Mouse (Mus musculus) heart, postnatal 0 days (tissue): Measurements from ENCODE around the gene Zdhhc17. TPM values are rescaled to one million over a fixed set of nuclear protein-coding genes. Genes with fewer than 3 reads are reported as not detected.

Source experiments
- ATAC-seq: fragments of 200-750 bp; cut with Nextera tagmentation; 2 replicates; pipeline ENCODE4 v1.8.0; 2017; ENCODE audit warnings: low read depth, moderate number of reproducible peaks, moderate library complexity; ENCODE audit not compliant: insufficient read depth
- DNase-seq: peaks from one replicate; pipeline ENCODE4 v3.0.0-alpha.2; 2016; ENCODE audit warnings: low spot score
- H3K27ac ChIP-seq: fragments of 300-500 bp; sonication (generic); 2 replicates; pipeline ENCODE4 v1.5.1; 2014; ENCODE audit warnings: low read depth, mild to moderate bottlenecking
- H3K27me3 ChIP-seq: fragments of 300-500 bp; sonication (generic); 2 replicates; pipeline ENCODE4 v1.6.1; 2014; ENCODE audit warnings: low read length, mixed read lengths; ENCODE audit not compliant: control insufficient read depth, insufficient read depth
- H3K36me3 ChIP-seq: fragments of 300-500 bp; sonication (generic); replicated peaks from 2 replicates; pipeline ENCODE4 v1.6.1; 2014; ENCODE audit warnings: low read length, mixed read lengths; ENCODE audit not compliant: control insufficient read depth, insufficient read depth
- H3K4me1 ChIP-seq: fragments of 300-500 bp; sonication (generic); 2 replicates; pipeline ENCODE4 v1.6.1; 2014; ENCODE audit warnings: antibody characterized with exemption; ENCODE audit not compliant: control insufficient read depth, insufficient read depth
- H3K4me2 ChIP-seq: fragments of 300-500 bp; sonication (generic); 2 replicates; pipeline ENCODE4 v1.6.1; 2014; ENCODE audit warnings: low read depth, mild to moderate bottlenecking, low read length, moderate library complexity
- H3K4me3 ChIP-seq: fragments of 300-500 bp; sonication (generic); 2 replicates; pipeline ENCODE4 v1.5.1; 2014; ENCODE audit warnings: low read depth, low read length
- H3K9ac ChIP-seq: fragments of 300-500 bp; sonication (generic); replicated peaks from 2 replicates; pipeline ENCODE4 v1.6.1; 2014; ENCODE audit warnings: low read depth, low read length, mixed read lengths
- H3K9me3 ChIP-seq: fragments of 300-500 bp; sonication (generic); replicated peaks from 2 replicates; pipeline ENCODE4 v1.6.1; 2016; ENCODE audit warnings: low read length; ENCODE audit not compliant: control insufficient read depth
- CTCF ChIP-seq: IDR thresholded peaks from 2 replicates; pipeline ENCODE4 v1.5.1; 2016; ENCODE audit warnings: antibody characterized with exemption, control low read depth, low read depth
- EP300 ChIP-seq: IDR thresholded peaks from 2 replicates; pipeline ENCODE4 v1.6.1; 2016; ENCODE audit warnings: antibody characterized with exemption, low read depth
- WGBS: fragments of 180-500 bp; shearing (Covaris S2); extraction: QIAGEN DNeasy Blood & Tissue Kit; methylation state at CpG from one replicate; pipeline ENCODE4 v1.1.7; 2014; 5-methylcytosine and 5-hydroxymethylcytosine counted together
- polyA plus RNA-seq: library from polyadenylated mRNA; unstranded; fragments of >200 nt; fragmentation: Nextera tagmentation; extraction: Ambion mirVana; gene quantifications from 2 replicates; pipeline ENCODE4 v1.2.1, GENCODE M21; 2015
- total RNA-seq: library from RNA; depleted of rRNA; stranded (reverse); fragments of >200 nt; gene quantifications from 2 replicates; pipeline ENCODE4 v1.2.3, GENCODE M21; 2014; ENCODE audit warnings: low replicate concordance

Gene Zdhhc17
- total and polyA plus RNA-seq, 2 experiments from 2014 or later: 14.9 to 35.5 TPM

DNA sequence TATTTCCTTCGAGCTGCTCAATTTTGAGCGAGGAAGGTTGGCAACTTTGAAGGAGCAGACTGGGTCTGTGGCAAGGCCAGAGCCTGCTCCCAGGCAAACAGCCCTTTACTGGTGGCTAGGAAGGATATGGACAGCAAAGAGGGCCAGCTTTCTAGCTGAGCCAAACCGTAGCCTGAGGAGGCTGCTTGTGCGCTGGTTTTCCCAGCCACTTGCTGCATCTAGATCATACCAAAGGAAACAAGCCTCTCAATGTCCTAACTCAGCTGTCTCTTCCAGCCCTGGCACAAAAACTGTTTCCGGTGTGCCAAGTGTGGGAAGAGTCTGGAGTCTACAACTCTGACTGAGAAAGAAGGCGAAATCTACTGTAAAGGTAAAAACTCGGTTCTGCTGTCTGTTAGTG lies 71.6 kb downstream of the Zdhhc17 start:
- WGBS: 87% methylated on average over 7 of the region's 7 CpGs
- TF ChIP-seq CTCF: no peak
- TF ChIP-seq EP300: no peak
- H3K27ac ChIP-seq: no peak overlapping the region
- DNase-seq (no peak), ATAC-seq (no peak)
- H3K9me3 ChIP-seq: no peaks in the 10 kb centered on the region
- no peaks in the 10 kb centered on the region for H3K4me1 ChIP-seq
- H3K9ac ChIP-seq: no peak overlapping the region
- no peaks in the 10 kb centered on the region for H3K27me3 ChIP-seq
- H3K4me2 ChIP-seq: no peak overlapping the region
- H3K4me3 ChIP-seq: no peak overlapping the region
- peaks cover 60% of the 10 kb centered on the region for H3K36me3 ChIP-seq

DNA sequence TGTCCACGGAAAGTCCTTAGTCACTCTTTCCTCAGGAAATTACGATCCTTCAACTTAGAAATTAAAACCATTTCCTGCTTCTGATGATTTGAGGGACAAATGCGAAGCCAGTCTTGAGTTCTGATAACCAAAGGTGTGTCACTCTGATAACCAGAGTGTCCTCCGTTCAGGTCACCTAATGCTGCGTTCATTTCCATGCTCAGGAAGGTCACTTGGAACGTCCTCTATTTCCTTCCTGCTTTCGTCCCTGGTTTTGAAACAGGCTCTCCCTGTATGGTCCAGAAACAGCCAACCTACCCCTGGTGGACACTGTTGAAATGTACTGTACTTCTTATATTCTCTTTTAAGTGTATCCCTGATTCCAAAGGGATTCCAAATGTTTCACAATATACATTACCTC lies 74.3 kb downstream of the Zdhhc17 start:
- DNase-seq: peak; percentile 60
- 0 out of 2 replicates have a peak, but pooled peaks have one; percentile 24 for ATAC-seq
- Histone ChIP-seq H3K27ac (peak overlapping the region; percentile 26; the same call in 1 of the 2 replicates), H3K9me3 (no peaks in the 10 kb centered on the region), H3K4me1 (peaks cover 11% of the 10 kb centered on the region; the same call in 1 of the 2 replicates), H3K27me3 (no peaks in the 10 kb centered on the region), H3K4me3 (no peak overlapping the region), H3K36me3 (peaks cover 41% of the 10 kb centered on the region), H3K4me2 (no peak overlapping the region), H3K9ac (no peak overlapping the region)
- 55% methylated on average over 7 of the region's 7 CpGs for WGBS
- TF ChIP-seq CTCF (peak; percentile 27; the same call in 1 of the 2 replicates), EP300 (no peak)

DNA sequence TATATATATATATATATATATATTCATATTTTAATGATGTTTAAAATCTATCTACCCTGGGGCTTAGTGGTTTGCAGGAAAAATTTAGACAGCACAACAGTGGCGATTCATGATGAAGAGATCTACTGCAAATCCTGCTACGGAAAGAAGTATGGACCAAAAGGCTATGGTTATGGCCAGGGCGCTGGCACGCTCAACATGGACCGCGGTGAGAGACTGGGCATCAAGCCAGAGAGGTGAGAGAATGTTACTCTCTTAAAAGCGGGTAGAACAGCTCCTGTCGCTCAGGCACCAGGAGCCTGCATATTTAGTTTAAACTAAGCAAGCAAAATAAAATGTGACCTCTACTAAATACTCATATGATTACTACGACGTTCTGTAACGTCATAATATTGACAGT lies 74.9 kb downstream of the Zdhhc17 start:
- Histone ChIP-seq H3K4me2 (no peak overlapping the region), H3K9me3 (no peaks in the 10 kb centered on the region), H3K36me3 (peaks cover 37% of the 10 kb centered on the region), H3K27ac (no peak overlapping the region), H3K9ac (no peak overlapping the region), H3K4me1 (peaks cover 16% of the 10 kb centered on the region; the same call in 1 of the 2 replicates), H3K4me3 (no peak overlapping the region), H3K27me3 (no peaks in the 10 kb centered on the region)
- WGBS: 45% methylated on average over 11 of the region's 11 CpGs
- DNase-seq (no peak), ATAC-seq (no peak)
- no peak for TF ChIP-seq CTCF

DNA sequence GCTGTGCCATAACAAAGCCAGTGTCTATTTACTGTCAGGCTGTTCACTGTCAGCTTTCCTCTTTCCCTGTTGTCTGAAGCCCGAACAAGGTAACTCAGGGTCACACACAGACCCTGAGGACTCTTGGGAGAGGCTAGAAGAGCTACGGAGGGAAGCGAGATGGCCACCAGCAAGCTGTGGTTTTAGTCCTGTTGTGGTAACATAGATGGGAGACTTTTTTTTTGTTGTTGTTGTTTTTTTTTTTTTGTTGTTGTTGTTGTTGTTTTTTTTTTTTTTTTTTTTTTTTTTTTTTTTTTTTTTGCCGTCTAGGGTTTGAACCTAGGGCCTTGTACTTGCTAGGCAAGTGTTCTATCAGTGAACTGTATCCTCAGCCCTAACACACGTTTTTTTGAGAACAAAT lies 76.4 kb downstream of the Zdhhc17 start:
- DNase-seq: no peak
- H3K27ac ChIP-seq: no peak overlapping the region
- H3K4me1 ChIP-seq: peaks cover 30% of the 10 kb centered on the region

DNA sequence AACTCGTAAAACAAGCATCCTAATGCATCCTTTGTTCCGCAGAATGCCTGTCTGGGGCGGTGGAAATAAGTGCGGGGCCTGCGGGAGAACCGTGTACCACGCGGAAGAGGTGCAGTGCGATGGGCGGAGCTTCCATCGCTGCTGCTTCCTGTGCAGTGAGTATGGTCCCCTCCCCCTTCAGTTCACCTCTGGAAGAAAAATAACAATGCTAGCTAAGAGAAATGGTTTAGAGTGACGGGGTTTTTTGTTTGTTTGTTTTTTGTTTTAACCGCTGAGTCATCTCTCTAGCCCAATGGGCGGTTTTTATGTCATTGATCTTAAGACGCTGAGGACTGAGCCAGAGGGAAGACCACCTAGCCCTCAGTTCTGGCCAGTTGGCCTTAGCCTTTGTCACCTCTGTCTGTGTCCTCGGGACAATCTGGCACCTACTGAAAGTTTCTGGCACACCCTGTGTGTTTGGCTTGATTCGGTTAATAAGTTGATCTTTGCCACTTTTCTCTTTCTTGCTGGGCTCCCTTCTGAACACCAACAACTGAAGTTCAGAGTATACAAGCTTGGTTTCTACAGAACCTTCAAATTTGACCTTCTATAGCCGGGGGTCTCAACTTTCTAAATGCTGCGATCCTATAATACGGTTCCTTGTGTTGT lies 77.9 kb downstream of the Zdhhc17 start:
- Histone ChIP-seq H3K9ac (no peak overlapping the region), H3K4me3 (peak overlapping the region; percentile 21; the same call in 1 of the 2 replicates), H3K4me2 (peak overlapping the region; percentile 32)

More for the DNA sequence above, 76.4 kb downstream of the Zdhhc17 start:
- peaks cover 25% of the 10 kb centered on the region for H3K36me3 ChIP-seq
- no peak overlapping the region for H3K9ac ChIP-seq
- H3K4me3 ChIP-seq: no peak overlapping the region
- ATAC-seq: no peak
- H3K27me3 ChIP-seq: no peaks in the 10 kb centered on the region
- no peak overlapping the region for H3K4me2 ChIP-seq
- WGBS: 72% methylated on average over 5 of the region's 5 CpGs
- H3K9me3 ChIP-seq: no peaks in the 10 kb centered on the region
- TF ChIP-seq CTCF (no peak), EP300 (no peak)

More for the DNA sequence above, 77.9 kb downstream of the Zdhhc17 start:
- peaks cover 42% of the 10 kb centered on the region for H3K4me1 ChIP-seq
- H3K36me3 ChIP-seq: peaks cover 9% of the 10 kb centered on the region
- ATAC-seq: no peak
- no peaks in the 10 kb centered on the region for H3K9me3 ChIP-seq
- H3K27ac ChIP-seq: peak overlapping the region; percentile 7
- 54% methylated on average over 20 of the region's 20 CpGs for WGBS
- no peaks in the 10 kb centered on the region for H3K27me3 ChIP-seq
- TF ChIP-seq CTCF (no peak), EP300 (no peak)
- no peak for DNase-seq
